Mouse (Mus musculus) midbrain, embryonic 11.5 days (tissue): ENCODE measurements around the gene Abca17. TPM values are rescaled to one million over a fixed set of nuclear protein-coding genes. Genes with fewer than 3 reads are reported as not detected.

Experiments used
- ATAC-seq: fragments of 200-750 bp; cut with Nextera tagmentation; 2 replicates; pipeline ENCODE4 v1.8.0; 2017; ENCODE audit warnings: moderate TSS enrichment, moderate library complexity; ENCODE audit not compliant: low FRiP score
- DNase-seq: peaks from one replicate; pipeline ENCODE4 v3.0.0; 2015; ENCODE audit warnings: low spot score; ENCODE audit errors: missing footprints
- H3K27ac ChIP-seq: fragments of 300-500 bp; sonication (generic); 2 replicates; pipeline ENCODE4 v1.5.1; 2014; ENCODE audit warnings: low read depth, low read length
- H3K27me3 ChIP-seq: fragments of 300-500 bp; sonication (generic); 2 replicates; pipeline ENCODE4 v1.6.1; 2014; ENCODE audit warnings: mild to moderate bottlenecking, low read length, moderate library complexity, mixed read lengths; ENCODE audit not compliant: control insufficient read depth, insufficient read depth
- H3K36me3 ChIP-seq: fragments of 300-500 bp; sonication (generic); 2 replicates; pipeline ENCODE4 v1.6.1; 2014; ENCODE audit warnings: mild to moderate bottlenecking, low read length, moderate library complexity, mixed read lengths; ENCODE audit not compliant: control insufficient read depth, insufficient read depth
- H3K4me1 ChIP-seq: fragments of 300-500 bp; sonication (generic); 2 replicates; pipeline ENCODE4 v1.6.1; 2014; ENCODE audit warnings: low read length; ENCODE audit not compliant: control insufficient read depth, insufficient read depth
- H3K4me2 ChIP-seq: fragments of 300-500 bp; sonication (generic); 2 replicates; pipeline ENCODE4 v1.6.1; 2014; ENCODE audit warnings: mild to moderate bottlenecking, moderate library complexity
- H3K4me3 ChIP-seq: fragments of 300-500 bp; sonication (generic); 2 replicates; pipeline ENCODE4 v1.5.1; 2014; ENCODE audit warnings: low read depth, low read length
- H3K9ac ChIP-seq: fragments of 300-500 bp; sonication (generic); 2 replicates; pipeline ENCODE4 v1.6.1; 2014; ENCODE audit warnings: low read length
- H3K9me3 ChIP-seq: fragments of 300-500 bp; sonication (generic); 2 replicates; pipeline ENCODE4 v1.6.1; 2016; ENCODE audit warnings: low read length; ENCODE audit not compliant: control insufficient read depth
- WGBS: fragments of 180-500 bp; shearing (Covaris S2); extraction: QIAGEN DNeasy Blood & Tissue Kit; methylation state at CpG from one replicate; pipeline ENCODE4 v1.1.7; 2014; 5-methylcytosine and 5-hydroxymethylcytosine counted together
- polyA plus RNA-seq: library from polyadenylated mRNA; unstranded; fragments of >200 nt; fragmentation: Nextera tagmentation; extraction: Ambion mirVana; gene quantifications from 2 replicates; pipeline ENCODE4 v1.2.1, GENCODE M21; 2014

Abca17 gene
- polyA plus RNA-seq, 1 experiment from 2014 or later = not detected

DNA sequence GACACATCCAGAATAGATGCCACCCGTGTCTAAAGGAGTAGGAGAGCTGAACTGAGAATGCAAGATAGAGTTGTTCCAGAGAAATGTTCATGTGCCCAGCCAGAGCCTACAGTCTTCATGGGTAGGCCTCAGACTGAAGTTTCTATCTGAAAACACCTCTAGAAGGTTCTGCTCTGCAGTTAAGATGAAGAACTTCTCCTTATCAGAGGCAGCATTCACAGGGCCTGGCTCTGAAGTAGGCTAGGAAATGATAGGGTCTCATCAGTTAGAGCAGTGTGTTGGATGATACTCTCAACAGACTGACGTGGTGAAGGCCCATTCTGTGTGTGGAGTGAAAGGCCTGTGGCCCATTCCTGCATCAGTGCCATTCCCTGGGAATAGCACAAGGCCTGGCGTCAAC, 3.1 kb upstream of the Abca17 start:
- H3K4me3 ChIP-seq = no peak overlapping the region
- no peaks in the 10 kb centered on the region; the same call in 1 of the 2 replicates for H3K4me1 ChIP-seq
- H3K4me2 ChIP-seq = no peak overlapping the region
- DNase-seq (no peak), ATAC-seq (no peak)
- H3K36me3 ChIP-seq = no peaks in the 10 kb centered on the region
- no peak overlapping the region for H3K27ac ChIP-seq
- H3K27me3 ChIP-seq = peaks cover 12% of the 10 kb centered on the region
- no peaks in the 10 kb centered on the region for H3K9me3 ChIP-seq
- no peak overlapping the region for H3K9ac ChIP-seq
- WGBS = 86% methylated on average over 3 of the region's 3 CpGs

DNA sequence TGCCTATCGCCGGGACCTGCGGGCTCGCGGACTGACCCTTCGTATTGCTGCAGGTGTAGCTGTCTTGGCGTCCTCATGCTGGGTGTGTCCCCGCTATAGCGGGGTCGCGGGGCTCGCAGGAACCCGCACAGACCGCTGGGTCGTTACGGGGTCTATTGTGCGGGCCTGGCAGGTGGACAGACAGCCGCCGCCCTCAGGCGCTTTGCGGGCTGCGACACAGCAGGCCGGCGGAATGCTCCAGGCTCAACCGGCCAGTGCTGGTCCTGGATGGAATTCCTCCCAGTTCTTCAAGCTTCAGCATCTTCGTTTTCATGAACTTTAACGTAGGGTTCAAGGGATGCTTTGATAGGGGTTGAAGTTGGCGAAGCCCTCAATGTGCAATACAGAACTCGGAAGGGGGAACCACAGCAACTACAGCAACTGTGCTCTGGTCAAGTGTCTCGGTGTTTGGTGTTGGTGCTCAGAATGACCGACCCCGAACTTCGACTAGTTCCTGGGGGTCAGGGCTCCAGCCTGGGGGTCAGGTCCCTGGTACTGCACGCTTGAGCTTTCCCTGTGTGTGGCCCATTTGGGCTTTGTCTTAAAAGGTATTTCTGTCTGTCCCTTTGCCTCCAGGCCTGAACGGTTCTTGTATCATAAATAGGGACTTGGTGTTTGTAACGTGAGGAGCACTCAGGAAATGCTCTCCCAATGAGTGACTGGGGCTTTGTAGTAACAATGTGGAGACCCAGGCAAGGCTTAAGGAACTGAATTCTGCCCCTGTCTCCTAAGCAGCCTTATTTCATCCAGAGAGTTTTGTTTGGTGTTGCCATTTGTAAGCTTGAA, 1.7 kb upstream of the Abca17 start:
- H3K9me3 ChIP-seq = no peaks in the 10 kb centered on the region
- H3K27ac ChIP-seq = peak overlapping the region; percentile 14; the same call in 1 of the 2 replicates
- peak overlapping the region; percentile 98 for H3K4me2 ChIP-seq
- peak overlapping the region; percentile 85 for H3K9ac ChIP-seq
- ATAC-seq (no peak), DNase-seq (peak; percentile 92)
- H3K36me3 ChIP-seq = no peaks in the 10 kb centered on the region
- H3K4me1 ChIP-seq = no peaks in the 10 kb centered on the region; the same call in 1 of the 2 replicates
- peaks cover 12% of the 10 kb centered on the region for H3K27me3 ChIP-seq
- peak overlapping the region; percentile 80 for H3K4me3 ChIP-seq
- 4% methylated on average over 36 of the region's 36 CpGs for WGBS

DNA sequence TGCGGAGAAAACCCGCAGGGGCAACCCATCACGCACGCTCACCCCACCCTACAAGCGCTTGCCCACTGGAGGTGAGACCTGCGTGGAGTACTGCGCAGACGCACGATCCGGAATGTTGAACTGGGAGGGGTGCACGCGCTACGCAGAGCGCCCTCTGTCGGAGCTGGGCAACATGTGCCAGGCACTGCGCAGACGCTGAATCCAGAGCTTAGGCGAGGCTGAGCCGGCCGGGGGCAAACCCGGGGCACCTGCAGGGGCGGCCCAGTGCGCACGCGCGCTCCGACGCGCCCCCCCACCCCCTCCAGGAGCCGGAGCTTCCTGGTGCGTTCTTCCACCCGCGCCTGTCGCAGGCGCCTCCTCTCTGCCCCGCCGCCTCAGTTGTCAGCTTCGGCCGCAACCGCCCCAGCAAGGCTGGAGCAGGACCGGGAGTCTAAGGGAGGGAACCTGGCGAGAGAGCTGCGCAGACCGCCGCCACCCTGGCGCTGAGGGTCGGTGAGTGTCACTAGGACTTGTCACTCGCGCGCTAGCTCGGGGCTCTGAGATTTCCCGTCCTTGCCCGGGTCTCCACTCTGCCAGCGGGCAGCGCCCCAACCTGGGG, 991 bp upstream of the Abca17 start, which contains the start of gene Abca3:
TSS of gene Abca3 (plus strand) at position 191 of the 598 bp plus-strand sequence.
- WGBS = under 1% methylated on average over 52 of the region's 55 CpGs
- DNase-seq (peak; percentile 99), ATAC-seq (peak; percentile 96)
- H3K9me3 ChIP-seq = no peaks in the 10 kb centered on the region
- peak within 1 kb of the TSS; percentile 85 for H3K9ac ChIP-seq
- H3K27me3 ChIP-seq = peaks cover 12% of the 10 kb centered on the region
- no peaks in the 10 kb centered on the region; the same call in 1 of the 2 replicates for H3K4me1 ChIP-seq
- no peaks in the 10 kb centered on the region for H3K36me3 ChIP-seq
- H3K4me3 ChIP-seq = peak within 1 kb of the TSS; percentile 80
- H3K4me2 ChIP-seq = peak within 1 kb of the TSS; percentile 98
- peak within 1 kb of the TSS; percentile 14; the same call in 1 of the 2 replicates for H3K27ac ChIP-seq

DNA sequence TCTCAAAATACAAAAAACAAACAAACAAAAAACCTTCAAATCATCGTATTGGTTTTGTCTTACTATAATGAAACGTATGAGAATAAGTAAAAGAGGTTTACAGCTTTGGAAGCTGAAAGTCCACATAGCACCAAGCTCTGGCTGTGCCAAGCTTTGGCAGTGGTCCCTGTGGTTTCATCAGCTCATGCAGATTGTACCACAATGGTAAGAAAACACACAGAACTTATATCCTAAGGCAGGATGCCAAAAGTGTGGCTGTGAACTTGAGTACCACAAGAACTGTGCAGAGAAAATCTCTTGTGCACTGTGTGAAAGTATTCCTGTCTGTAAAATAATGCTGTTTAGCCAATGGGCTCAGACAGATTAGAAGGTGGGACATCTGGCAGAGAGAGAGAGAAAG, 1.7 kb downstream of the Abca17 start:
- no peak overlapping the region for H3K4me3 ChIP-seq
- H3K27ac ChIP-seq = no peak overlapping the region
- no peaks in the 10 kb centered on the region for H3K36me3 ChIP-seq
- 76% methylated on average over 2 of the region's 2 CpGs for WGBS
- no peaks in the 10 kb centered on the region for H3K9me3 ChIP-seq
- ATAC-seq (no peak), DNase-seq (no peak)
- peaks cover 12% of the 10 kb centered on the region for H3K27me3 ChIP-seq
- H3K4me1 ChIP-seq = no peaks in the 10 kb centered on the region; the same call in 1 of the 2 replicates
- H3K4me2 ChIP-seq = no peak overlapping the region
- no peak overlapping the region for H3K9ac ChIP-seq

DNA sequence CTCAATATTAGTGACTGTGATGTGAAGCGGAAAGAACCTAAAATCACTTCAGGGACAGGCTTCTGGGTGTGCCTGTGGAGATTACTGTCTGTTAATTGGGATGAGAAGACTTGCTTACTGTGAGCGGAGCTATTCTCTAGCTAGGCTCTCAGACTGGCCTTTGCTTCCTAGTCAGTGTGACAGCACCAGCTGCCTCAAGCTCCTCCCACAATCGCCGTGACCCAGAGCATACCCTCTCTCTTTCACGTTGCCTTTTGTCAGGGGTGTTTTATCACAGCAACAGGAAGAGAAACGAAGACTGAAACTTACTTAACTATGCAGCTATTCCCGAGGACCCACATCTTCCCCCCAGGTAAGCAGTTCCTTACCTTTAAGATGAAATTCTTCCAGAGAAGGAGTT, 4.0 kb downstream of the Abca17 start:
- no peaks in the 10 kb centered on the region; the same call in 1 of the 2 replicates for H3K4me1 ChIP-seq
- H3K36me3 ChIP-seq = no peaks in the 10 kb centered on the region
- DNase-seq (no peak), ATAC-seq (no peak)
- peaks cover 12% of the 10 kb centered on the region for H3K27me3 ChIP-seq
- no peak overlapping the region for H3K9ac ChIP-seq
- 50% methylated on average over 7 of the region's 7 CpGs for WGBS
- H3K4me2 ChIP-seq = no peak overlapping the region
- H3K4me3 ChIP-seq = no peak overlapping the region
- no peak overlapping the region for H3K27ac ChIP-seq
- H3K9me3 ChIP-seq = no peaks in the 10 kb centered on the region

DNA sequence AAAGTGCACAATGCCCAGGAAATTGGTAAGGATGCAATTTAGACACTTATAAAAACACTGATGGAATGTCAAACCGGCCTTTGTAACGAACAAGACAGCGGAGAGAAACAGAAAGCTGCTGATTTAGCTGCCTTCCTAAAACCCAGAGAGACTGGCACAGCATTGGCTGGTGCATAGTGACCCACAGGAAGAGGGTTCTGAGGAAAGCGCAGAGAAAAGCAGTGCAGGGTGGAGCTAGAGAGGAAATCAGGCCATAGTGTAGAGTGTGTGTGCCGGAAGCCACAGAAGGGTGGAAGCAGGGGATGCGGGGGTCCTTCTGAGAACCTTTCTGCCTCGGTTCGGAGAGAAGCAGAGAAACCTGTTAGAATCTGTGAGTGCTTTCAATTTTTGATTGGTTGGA, 6.2 kb downstream of the Abca17 start:
- Histone ChIP-seq H3K9me3 (no peaks in the 10 kb centered on the region), H3K9ac (no peak overlapping the region), H3K4me2 (no peak overlapping the region), H3K4me1 (no peaks in the 10 kb centered on the region), H3K4me3 (no peak overlapping the region), H3K27ac (no peak overlapping the region), H3K36me3 (no peaks in the 10 kb centered on the region), H3K27me3 (no peaks in the 10 kb centered on the region; the same call in 1 of the 2 replicates)
- 86% methylated on average over 8 of the region's 8 CpGs for WGBS
- DNase-seq (no peak), ATAC-seq (no peak)

DNA sequence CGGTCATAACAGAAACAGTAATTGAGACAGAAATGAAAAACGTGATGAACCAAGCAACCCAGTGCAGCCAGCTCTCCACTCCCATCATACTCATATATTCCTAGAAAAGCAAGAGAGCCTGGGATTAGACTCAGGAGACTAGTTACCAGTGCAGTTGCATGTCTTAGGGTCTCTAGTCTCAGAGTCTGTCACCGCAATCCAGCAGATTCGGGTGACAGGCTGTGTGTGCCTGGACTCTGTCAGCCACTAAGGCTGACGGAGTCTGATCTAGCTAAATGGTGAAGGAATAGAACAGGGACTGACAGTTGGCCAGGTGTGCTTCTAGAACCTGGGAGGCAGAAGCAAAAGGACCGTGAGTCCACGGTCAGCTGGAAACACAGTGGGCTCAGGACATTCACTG, 23.2 kb downstream of the Abca17 start:
- ATAC-seq (no peak), DNase-seq (no peak)
- 85% methylated on average over 7 of the region's 7 CpGs for WGBS
- Histone ChIP-seq H3K27me3 (no peaks in the 10 kb centered on the region), H3K36me3 (no peaks in the 10 kb centered on the region), H3K9ac (no peak overlapping the region), H3K9me3 (no peaks in the 10 kb centered on the region), H3K4me3 (no peak overlapping the region), H3K4me1 (no peaks in the 10 kb centered on the region), H3K4me2 (no peak overlapping the region), H3K27ac (no peak overlapping the region)

DNA sequence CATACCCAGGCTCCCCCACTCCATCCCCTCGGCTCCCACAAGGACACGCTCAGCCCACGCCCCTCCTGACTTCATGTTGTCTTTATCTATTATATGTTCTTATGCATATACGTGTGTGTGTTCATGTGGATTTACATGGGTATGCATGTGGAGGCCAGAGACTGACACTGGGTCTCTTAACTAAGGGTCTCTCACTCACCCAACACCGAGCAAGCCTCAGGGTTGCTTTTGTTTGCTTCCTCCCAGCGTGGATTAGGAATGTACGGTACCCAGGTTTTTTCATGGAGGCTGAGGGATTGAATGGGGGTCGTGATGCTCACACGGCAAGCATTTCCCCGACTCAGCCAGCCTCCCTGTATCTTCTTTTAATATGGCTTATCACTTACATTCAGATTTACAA, 25.8 kb downstream of the Abca17 start:
- no peaks in the 10 kb centered on the region for H3K4me1 ChIP-seq
- 86% methylated on average over 10 of the region's 10 CpGs for WGBS
- H3K9ac ChIP-seq = no peak overlapping the region
- no peaks in the 10 kb centered on the region for H3K9me3 ChIP-seq
- no peaks in the 10 kb centered on the region for H3K36me3 ChIP-seq
- no peak overlapping the region for H3K4me3 ChIP-seq
- H3K4me2 ChIP-seq = no peak overlapping the region
- DNase-seq (no peak), ATAC-seq (no peak)
- H3K27ac ChIP-seq = no peak overlapping the region
- no peaks in the 10 kb centered on the region for H3K27me3 ChIP-seq

DNA sequence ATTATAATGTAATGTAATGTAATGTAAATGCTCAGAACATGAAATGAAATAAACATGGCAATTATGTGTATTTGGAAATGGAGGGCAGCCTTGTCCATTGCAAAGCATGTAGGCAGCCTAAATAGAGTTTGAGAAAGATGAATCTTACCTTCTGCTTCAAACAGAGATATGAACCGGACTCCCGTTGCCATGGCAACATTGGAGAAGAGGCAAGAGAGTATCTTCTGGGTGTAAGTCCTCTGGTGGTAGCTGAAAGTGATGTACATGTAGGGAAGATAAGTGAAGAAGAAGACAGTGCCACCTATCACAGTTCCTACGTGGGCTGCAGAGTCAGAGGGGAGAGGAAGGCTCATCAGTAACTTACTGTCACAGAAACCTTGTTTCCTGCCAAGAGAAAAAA, 30.0 kb downstream of the Abca17 start:
- 89% methylated on average over 3 of the region's 3 CpGs for WGBS
- Histone ChIP-seq H3K4me2 (no peak overlapping the region), H3K9ac (no peak overlapping the region), H3K4me3 (no peak overlapping the region), H3K4me1 (no peaks in the 10 kb centered on the region), H3K27ac (no peak overlapping the region), H3K9me3 (no peaks in the 10 kb centered on the region), H3K36me3 (no peaks in the 10 kb centered on the region), H3K27me3 (no peaks in the 10 kb centered on the region)
- no peak for ATAC-seq
- DNase-seq = no peak
